Mouse (Mus musculus) liver, embryonic 16.5 days (tissue): ENCODE measurements around the gene Zfp597. TPM values are rescaled to one million over a fixed set of nuclear protein-coding genes. Genes with fewer than 3 reads are reported as not detected.
"Not testable (repeated sequence)": the region's sequence is repeated elsewhere in the genome, so short reads cannot be mapped to it uniquely, and the experiment has no call there.

Experiments
- ATAC-seq: fragments of 200-750 bp; cut with Nextera tagmentation; 2 replicates; pipeline ENCODE4 v1.8.0; 2017; ENCODE audit warnings: low read depth, mild to moderate bottlenecking, moderate number of reproducible peaks, moderate library complexity
- H3K27ac ChIP-seq: fragments of 300-500 bp; sonication (generic); 2 replicates; pipeline ENCODE4 v1.5.1; 2014; ENCODE audit warnings: mild to moderate bottlenecking, low read length
- H3K27me3 ChIP-seq: fragments of 300-500 bp; sonication (generic); 2 replicates; pipeline ENCODE4 v1.6.1; 2014; ENCODE audit warnings: low read depth, low read length, mixed read lengths; ENCODE audit not compliant: control insufficient read depth, insufficient read depth
- H3K36me3 ChIP-seq: fragments of 300-500 bp; sonication (generic); 2 replicates; pipeline ENCODE4 v1.6.1; 2014; ENCODE audit warnings: mild to moderate bottlenecking; ENCODE audit not compliant: control insufficient read depth, insufficient read depth
- H3K4me1 ChIP-seq: fragments of 300-500 bp; sonication (generic); 2 replicates; pipeline ENCODE4 v1.6.1; 2014; ENCODE audit warnings: low read depth, low read length, mixed read lengths; ENCODE audit not compliant: control insufficient read depth
- H3K4me2 ChIP-seq: fragments of 300-500 bp; sonication (generic); 2 replicates; pipeline ENCODE4 v1.6.1; 2014; ENCODE audit warnings: low read depth, low read length, mixed read lengths
- H3K4me3 ChIP-seq: fragments of 300-500 bp; sonication (generic); 2 replicates; pipeline ENCODE4 v1.5.1; 2014; ENCODE audit warnings: low read depth, mild to moderate bottlenecking, low read length
- H3K9ac ChIP-seq: fragments of 300-500 bp; sonication (generic); 2 replicates; pipeline ENCODE4 v1.6.1; 2014; ENCODE audit warnings: low read depth, low read length
- H3K9me3 ChIP-seq: fragments of 300-500 bp; sonication (generic); replicated peaks from 2 replicates; pipeline ENCODE4 v1.6.1; 2016; ENCODE audit warnings: low read length; ENCODE audit not compliant: control insufficient read depth
- WGBS: fragments of 180-500 bp; shearing (Covaris S2); extraction: QIAGEN DNeasy Blood & Tissue Kit; methylation state at CpG from one replicate; pipeline ENCODE4 v1.1.7; 2014; ENCODE audit not compliant: insufficient replicate concordance; 5-methylcytosine and 5-hydroxymethylcytosine counted together
- microRNA-seq: library from miRNA; unstranded; fragments of <30 nt; microRNA quantifications from one replicate; pipeline ENCODE4, GENCODE M21; 2016
- polyA plus RNA-seq: library from polyadenylated mRNA; unstranded; fragments of >200 nt; fragmentation: Nextera tagmentation; extraction: Ambion mirVana; gene quantifications from 2 replicates; pipeline ENCODE4 v1.2.1, GENCODE M21; 2015

Zfp597 gene
- polyA plus RNA-seq, 1 experiment from 2014 or later = 2.2 TPM

GRCm38 (mm10) chr16:3828021-3828420 is 56.3 kb downstream of the Zfp597 start:
- Histone ChIP-seq H3K4me3 (no peak overlapping the region), H3K27ac (no peak overlapping the region), H3K4me2 (no peak overlapping the region), H3K9me3 (no peaks in the 10 kb centered on the region), H3K4me1 (no peaks in the 10 kb centered on the region), H3K9ac (no peak overlapping the region), H3K36me3 (no peaks in the 10 kb centered on the region), H3K27me3 (no peaks in the 10 kb centered on the region)
- no peak for ATAC-seq
- WGBS = 30% methylated on average over 3 of the region's 3 CpGs

DNA sequence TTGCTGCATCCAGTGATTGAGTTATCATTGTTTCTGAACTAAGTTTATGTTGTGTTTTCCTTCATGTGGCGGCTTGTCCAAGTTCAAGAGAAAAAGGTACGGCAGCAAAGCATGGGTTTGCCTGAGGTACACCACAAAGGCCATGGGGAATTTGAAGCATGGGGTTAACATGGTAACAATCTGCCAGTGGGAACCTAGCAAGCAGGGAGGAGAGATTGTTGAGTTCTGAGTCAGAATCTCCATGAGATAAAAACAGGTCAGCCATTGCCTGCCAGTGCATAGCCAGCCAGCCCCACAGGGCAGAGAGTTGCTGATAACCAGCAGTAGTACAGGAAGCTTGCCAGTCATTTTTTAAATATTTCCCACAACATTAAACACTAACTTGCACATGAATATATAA is 64.2 kb downstream of the Zfp597 start:
- Histone ChIP-seq H3K27me3 (no peaks in the 10 kb centered on the region), H3K4me3 (no peak overlapping the region), H3K4me2 (no peak overlapping the region), H3K9me3 (no peaks in the 10 kb centered on the region), H3K36me3 (no peaks in the 10 kb centered on the region), H3K4me1 (no peaks in the 10 kb centered on the region), H3K9ac (no peak overlapping the region), H3K27ac (no peak overlapping the region)
- 68% methylated on average over 2 of the region's 2 CpGs for WGBS
- no peak for ATAC-seq

DNA sequence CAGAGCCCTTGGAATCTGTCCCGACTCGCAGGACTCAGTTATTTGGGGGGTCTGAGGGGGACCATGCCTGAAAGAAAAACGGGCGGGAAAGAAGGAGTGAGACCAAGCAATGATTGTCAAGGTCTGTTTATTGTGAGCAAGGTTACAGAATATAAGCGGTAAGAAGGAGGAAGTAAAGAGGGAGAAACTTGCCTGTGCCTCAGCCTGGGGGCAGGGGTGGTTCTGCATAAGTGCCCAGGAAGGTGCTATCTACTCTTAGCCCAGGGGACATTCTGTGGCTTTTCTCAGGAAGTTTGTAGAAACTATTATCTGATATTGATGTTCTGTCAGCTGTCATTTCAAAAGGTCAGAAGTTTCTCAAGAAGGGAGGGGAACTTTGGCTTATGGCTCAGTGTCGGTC is 69.7 kb downstream of the Zfp597 start:
- ATAC-seq, H3K27me3 ChIP-seq, H3K9ac ChIP-seq, H3K27ac ChIP-seq, H3K4me3 ChIP-seq, H3K4me1 ChIP-seq, H3K36me3 ChIP-seq, H3K9me3 ChIP-seq, H3K4me2 ChIP-seq: not testable (repeated sequence)
- 59% methylated on average over 6 of the region's 6 CpGs for WGBS

Small RNA genes lying within 50 kb of the gene (microRNA-seq; reads per million reads assigned to microRNA genes)
- not detected for gene Gm23493

Other genes with a start within 250 kb of the Zfp597 start
- gene Mefv, start 166.5 kb downstream of the Zfp597 start, polyA plus RNA-seq = 0.45 and 0.51 TPM in 2 replicates
- gene Zfp263, start 140.5 kb downstream of the Zfp597 start, polyA plus RNA-seq = 13.1 and 14.9 TPM in 2 replicates
- gene Olfr15, start 53.7 kb downstream of the Zfp597 start, polyA plus RNA-seq = not detected in 2 replicates
- gene Zfp174, start 37.3 kb downstream of the Zfp597 start, polyA plus RNA-seq = 0.34 and 0.44 TPM in 2 replicates
- gene Naa60, start 12.2 kb downstream of the Zfp597 start, polyA plus RNA-seq = 22.7 and 24.1 TPM in 2 replicates
- gene Gm20695, start 87 bp upstream of the Zfp597 start, polyA plus RNA-seq = 0.71 and 0.98 TPM in 2 replicates
- 1.8 and 1.9 TPM in 2 replicates for gene 1700037C18Rik, start 24.1 kb upstream of the Zfp597 start, polyA plus RNA-seq
- 5.7 and 6.5 TPM in 2 replicates for gene Cluap1, start 24.2 kb upstream of the Zfp597 start, polyA plus RNA-seq
- 0.37 TPM in 2 replicates for gene Nlrc3, start 92.1 kb upstream of the Zfp597 start, polyA plus RNA-seq
- 7.9 and 8.3 TPM in 2 replicates for gene Slx4, start 119.2 kb upstream of the Zfp597 start, polyA plus RNA-seq
- gene Dnase1, start 152.4 kb upstream of the Zfp597 start, polyA plus RNA-seq = 0.70 and 1.1 TPM in 2 replicates
- gene Trap1, start 193.3 kb upstream of the Zfp597 start, polyA plus RNA-seq = 80.2 and 82.8 TPM in 2 replicates